Mouse (Mus musculus): ENCODE measurements around the gene Ccdc58. TPM values are rescaled to one million over a fixed set of nuclear protein-coding genes. Genes with fewer than 3 reads are reported as not detected.
A peak's percentile ranks its signal among the peaks of the same experiment; 100 is the strongest.

Gene Ccdc58
- polyA plus RNA-seq, 1 experiment: 21.3 TPM

DNA sequence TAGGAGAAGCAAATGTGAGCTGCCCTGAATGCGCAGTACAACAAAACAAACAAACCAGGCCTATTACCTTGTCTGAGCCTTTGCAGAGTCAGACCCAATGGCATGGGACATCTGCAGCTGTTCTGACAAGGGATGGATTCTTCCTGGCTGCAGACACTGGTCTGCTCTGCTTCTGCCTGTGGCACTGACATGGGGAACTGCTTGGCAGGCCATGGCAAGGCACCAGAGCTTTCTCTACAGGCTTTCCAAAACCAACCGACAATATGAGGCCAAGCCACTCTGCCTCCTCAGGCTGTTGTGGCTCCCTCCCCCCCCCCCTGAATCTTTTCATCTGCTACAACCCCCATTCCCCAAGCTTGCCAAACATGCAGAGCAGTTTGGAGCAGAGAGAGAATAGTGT lies 8.2 kb upstream of the Ccdc58 start:
- TF ChIP-seq CTCF (conservative IDR thresholded peaks at IDR 0.05; ENCODE audit: insufficient read depth, insufficient read length, low read depth, low read length): no peak
- TF ChIP-seq POLR2A (IDR thresholded peaks at IDR 0.05; ENCODE audit: low read depth, low read length): no peak
- no peak for DNase-seq
- Histone ChIP-seq H3K36me3 (ENCODE audit: control insufficient read depth, insufficient read depth, low read length) (no peaks in the 10 kb centered on the region), H3K27me3 (replicated peaks; ENCODE audit: control insufficient read depth, insufficient read depth, low read length) (no peaks in the 10 kb centered on the region), H3K4me3 (ENCODE audit: insufficient read depth, low read depth, low read length) (no peak overlapping the region), H3K4me1 (ENCODE audit: control insufficient read depth, insufficient read depth, low read length) (peaks cover 2% of the 10 kb centered on the region; the same call in 1 of the 2 replicates), H3K27ac (ENCODE audit: insufficient read depth, low read depth, low read length) (no peak overlapping the region)
- 70% methylated on average over 2 of the region's 2 CpGs for WGBS

DNA sequence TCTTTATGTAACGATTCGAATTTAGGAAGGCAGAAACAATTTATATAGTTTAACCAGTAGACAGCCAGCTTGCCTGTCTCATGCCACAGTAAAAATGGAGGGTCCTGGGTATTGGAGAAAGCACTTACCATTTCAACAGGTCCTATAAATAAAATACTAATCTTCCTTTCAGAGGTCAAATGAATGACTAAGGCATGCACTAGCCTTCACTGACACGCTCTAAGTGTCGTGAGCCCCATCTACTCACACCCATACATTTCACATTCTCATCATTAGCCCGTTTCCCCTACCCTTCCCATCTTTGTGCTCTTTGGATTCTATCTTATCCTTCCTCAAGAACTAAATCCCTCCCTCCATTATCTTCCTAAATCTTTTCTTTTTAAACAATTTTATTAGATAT lies 6.6 kb upstream of the Ccdc58 start:
- no peak overlapping the region for H3K4me3 ChIP-seq (ENCODE audit: insufficient read depth, low read depth, low read length)
- no peaks in the 10 kb centered on the region for H3K36me3 ChIP-seq (ENCODE audit: control insufficient read depth, insufficient read depth, low read length)
- H3K27ac ChIP-seq (ENCODE audit: insufficient read depth, low read depth, low read length): no peak overlapping the region
- no peak for TF ChIP-seq CTCF (conservative IDR thresholded peaks at IDR 0.05; ENCODE audit: insufficient read depth, insufficient read length, low read depth, low read length)
- no peak for TF ChIP-seq POLR2A (IDR thresholded peaks at IDR 0.05; ENCODE audit: low read depth, low read length)
- 83% methylated on average over 5 of the region's 5 CpGs for WGBS
- DNase-seq: no peak
- peaks cover 2% of the 10 kb centered on the region; the same call in 1 of the 2 replicates for H3K4me1 ChIP-seq (ENCODE audit: control insufficient read depth, insufficient read depth, low read length)
- no peaks in the 10 kb centered on the region for H3K27me3 ChIP-seq (replicated peaks; ENCODE audit: control insufficient read depth, insufficient read depth, low read length)

DNA sequence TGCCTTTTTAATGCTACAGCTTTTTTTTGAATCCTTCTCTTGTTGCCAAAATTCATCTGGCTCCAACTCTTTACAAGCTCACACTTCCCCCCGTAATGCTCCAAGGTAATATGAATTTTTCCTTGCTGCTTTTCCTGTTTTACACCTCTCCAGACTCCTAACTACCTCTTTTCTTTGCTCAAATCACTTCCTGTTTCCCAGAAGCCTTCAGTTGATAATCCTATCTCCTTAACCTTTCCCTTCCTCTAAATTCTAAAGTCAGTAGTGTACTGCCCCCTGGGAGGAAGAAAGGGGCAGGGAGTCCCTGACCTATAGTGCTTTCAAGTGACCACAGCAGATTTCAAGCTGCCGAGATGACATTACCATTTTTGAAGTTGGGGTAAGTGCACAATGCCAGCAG lies 3.8 kb upstream of the Ccdc58 start:
- no peak overlapping the region for H3K27ac ChIP-seq (ENCODE audit: insufficient read depth, low read depth, low read length)
- 52% methylated on average over 2 of the region's 2 CpGs for WGBS
- H3K27me3 ChIP-seq (replicated peaks; ENCODE audit: control insufficient read depth, insufficient read depth, low read length): no peaks in the 10 kb centered on the region
- H3K36me3 ChIP-seq (ENCODE audit: control insufficient read depth, insufficient read depth, low read length): no peaks in the 10 kb centered on the region
- TF ChIP-seq POLR2A (IDR thresholded peaks at IDR 0.05; ENCODE audit: low read depth, low read length): no peak
- TF ChIP-seq CTCF (conservative IDR thresholded peaks at IDR 0.05; ENCODE audit: insufficient read depth, insufficient read length, low read depth, low read length): no peak
- H3K4me1 ChIP-seq (ENCODE audit: control insufficient read depth, insufficient read depth, low read length): peaks cover 2% of the 10 kb centered on the region; the same call in 1 of the 2 replicates
- no peak for DNase-seq
- no peak overlapping the region for H3K4me3 ChIP-seq (ENCODE audit: insufficient read depth, low read depth, low read length)

DNA sequence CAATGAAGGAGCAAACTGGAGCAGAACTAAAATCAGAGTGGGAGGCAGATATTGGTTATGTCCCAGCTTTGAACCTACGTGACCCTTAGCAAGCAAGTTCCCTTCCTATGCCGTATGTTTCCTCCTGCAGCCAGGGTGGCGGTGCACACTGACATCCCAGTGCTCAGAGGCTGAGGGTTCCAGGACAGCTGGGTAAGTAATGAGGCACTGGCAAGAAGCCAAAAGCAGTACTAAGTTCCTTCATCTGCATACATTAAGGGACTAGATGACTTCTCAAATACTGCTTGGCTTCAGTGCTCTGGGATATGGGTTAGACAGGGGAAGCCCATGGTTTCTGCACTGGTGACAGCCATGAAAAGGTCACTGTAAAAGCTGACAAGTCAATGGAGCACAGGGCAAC lies 3.1 kb upstream of the Ccdc58 start:
- Histone ChIP-seq H3K4me1 (ENCODE audit: control insufficient read depth, insufficient read depth, low read length) (peaks cover 2% of the 10 kb centered on the region; the same call in 1 of the 2 replicates), H3K36me3 (ENCODE audit: control insufficient read depth, insufficient read depth, low read length) (no peaks in the 10 kb centered on the region), H3K27ac (ENCODE audit: insufficient read depth, low read depth, low read length) (no peak overlapping the region), H3K4me3 (ENCODE audit: insufficient read depth, low read depth, low read length) (no peak overlapping the region), H3K27me3 (replicated peaks; ENCODE audit: control insufficient read depth, insufficient read depth, low read length) (no peaks in the 10 kb centered on the region)
- 61% methylated on average over 3 of the region's 3 CpGs for WGBS
- TF ChIP-seq CTCF (conservative IDR thresholded peaks at IDR 0.05; ENCODE audit: insufficient read depth, insufficient read length, low read depth, low read length) (no peak), POLR2A (IDR thresholded peaks at IDR 0.05; ENCODE audit: low read depth, low read length) (no peak)
- DNase-seq: no peak

DNA sequence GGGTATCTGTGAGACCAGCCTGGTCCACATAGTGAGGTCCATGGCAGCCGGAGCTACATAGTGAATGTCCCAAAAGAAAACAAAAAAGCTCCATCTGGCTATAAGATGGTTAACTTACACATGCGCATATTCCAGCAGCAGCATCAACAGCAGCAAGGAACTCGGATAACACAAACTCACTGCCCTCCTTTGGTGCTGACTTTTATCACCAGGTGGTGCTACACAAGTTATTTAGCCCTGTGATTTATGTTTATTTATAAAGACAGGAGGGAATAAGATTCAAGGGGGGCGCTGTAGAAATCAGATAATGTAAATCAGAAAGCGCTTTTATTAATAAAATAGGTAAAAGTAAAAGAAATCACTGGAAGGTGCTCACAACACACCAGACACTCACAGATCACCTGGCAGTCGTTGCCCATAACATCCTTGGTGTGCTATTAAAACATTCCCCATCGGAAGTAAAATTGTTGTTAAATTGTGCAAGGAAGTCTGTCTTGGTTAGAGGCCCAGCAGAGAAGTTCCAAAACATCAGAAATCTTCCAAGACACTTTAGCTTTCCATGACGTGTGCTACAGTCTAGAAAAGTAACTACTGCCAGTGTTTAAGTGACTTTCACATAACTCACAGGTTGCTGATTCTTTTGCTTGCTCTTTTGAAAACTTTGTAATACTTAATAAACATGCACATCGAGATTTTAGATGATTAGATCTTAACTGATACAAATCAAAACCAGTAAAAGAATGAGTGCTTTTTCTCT lies 1.5 kb upstream of the Ccdc58 start:
- Histone ChIP-seq H3K4me3 (ENCODE audit: insufficient read depth, low read depth, low read length) (no peak overlapping the region; the same call in 1 of the 2 replicates), H3K27me3 (replicated peaks; ENCODE audit: control insufficient read depth, insufficient read depth, low read length) (no peaks in the 10 kb centered on the region), H3K27ac (ENCODE audit: insufficient read depth, low read depth, low read length) (no peak overlapping the region), H3K36me3 (ENCODE audit: control insufficient read depth, insufficient read depth, low read length) (no peaks in the 10 kb centered on the region), H3K4me1 (ENCODE audit: control insufficient read depth, insufficient read depth, low read length) (peaks cover 2% of the 10 kb centered on the region; the same call in 1 of the 2 replicates)
- TF ChIP-seq POLR2A (IDR thresholded peaks at IDR 0.05; ENCODE audit: low read depth, low read length) (no peak), CTCF (conservative IDR thresholded peaks at IDR 0.05; ENCODE audit: insufficient read depth, insufficient read length, low read depth, low read length) (no peak)
- WGBS: 25% methylated on average over 9 of the region's 9 CpGs
- no peak for DNase-seq

DNA sequence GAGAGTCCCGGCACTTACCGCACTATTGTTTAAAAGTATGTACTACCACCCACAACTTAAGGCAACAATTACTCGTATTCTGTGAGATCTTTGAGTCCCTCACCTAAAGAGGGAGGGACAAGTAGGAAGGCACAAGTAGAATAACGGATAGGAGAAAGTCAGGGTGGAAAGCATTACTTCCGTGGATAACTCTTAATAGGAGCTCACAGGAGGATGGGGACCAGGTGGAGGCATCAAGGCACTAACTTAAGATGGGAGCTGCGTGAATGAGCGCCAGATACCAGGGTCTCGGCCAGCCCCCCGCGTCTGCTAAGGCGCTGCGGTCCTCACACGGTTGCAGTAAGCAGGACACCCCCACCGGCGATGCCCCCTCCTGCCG lies 425 bp upstream of the Ccdc58 start:
- TF ChIP-seq POLR2A (IDR thresholded peaks at IDR 0.05; ENCODE audit: low read depth, low read length) (no peak), CTCF (conservative IDR thresholded peaks at IDR 0.05; ENCODE audit: insufficient read depth, insufficient read length, low read depth, low read length) (no peak)
- DNase-seq: no peak
- Histone ChIP-seq H3K27ac (ENCODE audit: insufficient read depth, low read depth, low read length) (peak overlapping the region; percentile 68), H3K36me3 (ENCODE audit: control insufficient read depth, insufficient read depth, low read length) (no peaks in the 10 kb centered on the region), H3K4me3 (ENCODE audit: insufficient read depth, low read depth, low read length) (peak overlapping the region; percentile 71), H3K4me1 (ENCODE audit: control insufficient read depth, insufficient read depth, low read length) (no peaks in the 10 kb centered on the region; the same call in 1 of the 2 replicates), H3K27me3 (replicated peaks; ENCODE audit: control insufficient read depth, insufficient read depth, low read length) (no peaks in the 10 kb centered on the region)
- WGBS: under 1% methylated on average over 16 of the region's 16 CpGs

DNA sequence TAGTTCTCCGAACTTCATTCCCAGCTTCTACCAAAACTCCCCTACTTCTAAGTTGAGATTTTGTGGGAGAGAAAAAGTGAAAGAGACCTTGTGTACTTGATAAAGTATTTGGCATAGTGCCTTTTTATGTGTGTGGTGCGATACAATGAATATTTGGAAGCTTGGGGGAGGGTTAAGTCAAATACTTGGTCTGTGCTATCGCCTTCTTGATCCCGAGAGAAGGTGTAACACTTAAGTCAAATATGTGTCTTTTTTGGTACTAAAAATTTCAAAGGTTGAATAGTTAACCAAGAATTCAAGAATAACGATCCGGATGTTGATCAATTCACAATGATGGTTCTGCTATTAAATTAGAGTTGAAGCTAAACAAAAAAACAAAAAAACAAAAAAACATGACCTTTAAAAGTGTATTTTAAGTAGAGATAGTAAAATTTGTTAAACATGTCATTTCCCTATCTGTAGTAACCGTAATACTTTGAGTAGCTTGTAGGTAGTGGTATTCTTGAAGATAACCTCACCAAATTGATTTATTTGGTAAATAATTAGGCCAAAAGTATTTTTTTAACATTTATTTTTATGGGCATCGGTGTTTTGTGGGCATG lies 1.0 kb downstream of the Ccdc58 start:
- Histone ChIP-seq H3K36me3 (ENCODE audit: control insufficient read depth, insufficient read depth, low read length) (no peaks in the 10 kb centered on the region), H3K27ac (ENCODE audit: insufficient read depth, low read depth, low read length) (peak overlapping the region; percentile 98), H3K27me3 (replicated peaks; ENCODE audit: control insufficient read depth, insufficient read depth, low read length) (no peaks in the 10 kb centered on the region), H3K4me1 (ENCODE audit: control insufficient read depth, insufficient read depth, low read length) (no peaks in the 10 kb centered on the region), H3K4me3 (ENCODE audit: insufficient read depth, low read depth, low read length) (peak overlapping the region; percentile 71)
- no peak for DNase-seq
- TF ChIP-seq CTCF (conservative IDR thresholded peaks at IDR 0.05; ENCODE audit: insufficient read depth, insufficient read length, low read depth, low read length): no peak
- TF ChIP-seq POLR2A (IDR thresholded peaks at IDR 0.05; ENCODE audit: low read depth, low read length): no peak
- 26% methylated on average over 8 of the region's 8 CpGs for WGBS
